Mouse (Mus musculus) hindbrain, embryonic 11.5 days (tissue): ENCODE results near the gene Guk1. TPM values are rescaled to one million over a fixed set of nuclear protein-coding genes. Genes with fewer than 3 reads are reported as not detected.

Source experiments
- ATAC-seq: fragments of 200-750 bp; cut with Nextera tagmentation; 2 replicates; pipeline ENCODE4 v1.8.0; 2017; ENCODE audit warnings: mild to moderate bottlenecking, moderate TSS enrichment, moderate library complexity; ENCODE audit not compliant: low FRiP score
- DNase-seq: peaks from one replicate; pipeline ENCODE4 v3.0.0-alpha.2; 2015; ENCODE audit warnings: low spot score
- H3K27ac ChIP-seq: fragments of 300-500 bp; sonication (generic); 2 replicates; pipeline ENCODE4 v1.5.1; 2014; ENCODE audit warnings: mild to moderate bottlenecking, low read depth, low read length
- H3K27me3 ChIP-seq: fragments of 300-500 bp; sonication (generic); 2 replicates; pipeline ENCODE4 v1.6.1; 2014; ENCODE audit warnings: mild to moderate bottlenecking, low read length, moderate library complexity, mixed read lengths; ENCODE audit not compliant: control insufficient read depth, insufficient read depth
- H3K36me3 ChIP-seq: fragments of 300-500 bp; sonication (generic); 2 replicates; pipeline ENCODE4 v1.6.1; 2014; ENCODE audit warnings: mild to moderate bottlenecking, low read length, moderate library complexity, mixed read lengths; ENCODE audit not compliant: control insufficient read depth, insufficient read depth
- H3K4me1 ChIP-seq: fragments of 300-500 bp; sonication (generic); replicated peaks from 2 replicates; pipeline ENCODE4 v1.6.1; 2014; ENCODE audit warnings: low read length, mixed read lengths; ENCODE audit not compliant: control insufficient read depth, insufficient read depth
- H3K4me2 ChIP-seq: fragments of 300-500 bp; sonication (generic); replicated peaks from 2 replicates; pipeline ENCODE4 v1.6.1; 2014; ENCODE audit warnings: mild to moderate bottlenecking, low read depth, low read length
- H3K4me3 ChIP-seq: fragments of 300-500 bp; sonication (generic); 2 replicates; pipeline ENCODE4 v1.5.1; 2014; ENCODE audit warnings: low read depth, low read length
- H3K9ac ChIP-seq: fragments of 300-500 bp; sonication (generic); 2 replicates; pipeline ENCODE4 v1.6.1; 2014; ENCODE audit warnings: low read depth, low read length
- H3K9me3 ChIP-seq: fragments of 300-500 bp; sonication (generic); 2 replicates; pipeline ENCODE4 v1.6.1; 2016; ENCODE audit warnings: low read length; ENCODE audit not compliant: control insufficient read depth
- WGBS: fragments of 180-500 bp; shearing (Covaris S2); extraction: QIAGEN DNeasy Blood & Tissue Kit; methylation state at CpG from one replicate; pipeline ENCODE4 v1.1.7; 2014; 5-methylcytosine and 5-hydroxymethylcytosine counted together
- polyA plus RNA-seq: library from polyadenylated mRNA; unstranded; fragments of >200 nt; fragmentation: Nextera tagmentation; extraction: Ambion mirVana; gene quantifications from 2 replicates; pipeline ENCODE4 v1.2.1, GENCODE M21; 2014

The Guk1 gene
- polyA plus RNA-seq, 1 experiment from 2014 or later, result 105 TPM

DNA sequence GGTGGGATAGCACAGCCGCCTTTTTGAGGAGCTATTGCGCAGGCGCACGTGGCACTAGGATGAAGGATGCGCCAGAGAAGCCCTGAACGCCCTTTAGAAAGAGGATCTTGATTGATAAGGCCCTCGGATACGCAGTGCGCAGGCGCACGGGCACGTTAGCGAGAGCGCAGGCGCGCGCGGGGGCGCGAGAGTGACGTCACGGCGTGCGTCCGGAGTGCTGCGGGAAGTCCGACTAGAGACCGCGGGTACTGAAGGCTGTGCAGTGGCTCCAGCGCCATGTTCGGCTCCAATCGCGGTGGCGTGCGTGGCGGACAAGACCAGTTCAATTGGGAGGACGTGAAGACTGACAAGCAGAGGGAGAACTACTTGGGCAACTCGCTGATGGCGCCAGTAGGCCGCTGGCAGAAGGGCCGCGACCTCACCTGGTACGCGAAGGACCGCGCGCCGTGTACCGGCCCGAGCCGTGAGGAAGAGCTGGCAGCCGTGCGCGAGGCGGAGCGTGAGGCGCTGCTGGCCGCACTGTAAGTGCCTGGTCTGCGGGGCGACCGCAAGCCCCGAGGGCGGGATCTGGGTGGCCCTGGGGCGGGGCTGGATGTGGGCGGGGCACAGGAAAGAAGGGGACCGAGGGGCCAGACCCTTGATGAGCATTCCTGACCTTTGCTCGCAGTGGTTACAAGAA lies 16.3 kb upstream of the Guk1 start, which contains the start of gene 2310033P09Rik:
Gene 2310033P09Rik (plus strand): TSS at position 169 of the 679 bp plus-strand sequence.
- under 1% methylated on average over 65 of the region's 67 CpGs for WGBS
- ATAC-seq (peak; percentile 86), DNase-seq (peak; percentile 99)
- Histone ChIP-seq H3K4me2 (peak within 1 kb of the TSS; percentile 82), H3K27me3 (no peaks in the 10 kb centered on the region), H3K9ac (peak within 1 kb of the TSS; percentile 88), H3K4me3 (peak within 1 kb of the TSS; percentile 91), H3K9me3 (no peaks in the 10 kb centered on the region), H3K36me3 (0 out of 2 replicates have a peak, but pooled peaks cover 5% of the 10 kb centered on the region), H3K27ac (peak within 1 kb of the TSS; percentile 86), H3K4me1 (no peaks in the 10 kb centered on the region)

DNA sequence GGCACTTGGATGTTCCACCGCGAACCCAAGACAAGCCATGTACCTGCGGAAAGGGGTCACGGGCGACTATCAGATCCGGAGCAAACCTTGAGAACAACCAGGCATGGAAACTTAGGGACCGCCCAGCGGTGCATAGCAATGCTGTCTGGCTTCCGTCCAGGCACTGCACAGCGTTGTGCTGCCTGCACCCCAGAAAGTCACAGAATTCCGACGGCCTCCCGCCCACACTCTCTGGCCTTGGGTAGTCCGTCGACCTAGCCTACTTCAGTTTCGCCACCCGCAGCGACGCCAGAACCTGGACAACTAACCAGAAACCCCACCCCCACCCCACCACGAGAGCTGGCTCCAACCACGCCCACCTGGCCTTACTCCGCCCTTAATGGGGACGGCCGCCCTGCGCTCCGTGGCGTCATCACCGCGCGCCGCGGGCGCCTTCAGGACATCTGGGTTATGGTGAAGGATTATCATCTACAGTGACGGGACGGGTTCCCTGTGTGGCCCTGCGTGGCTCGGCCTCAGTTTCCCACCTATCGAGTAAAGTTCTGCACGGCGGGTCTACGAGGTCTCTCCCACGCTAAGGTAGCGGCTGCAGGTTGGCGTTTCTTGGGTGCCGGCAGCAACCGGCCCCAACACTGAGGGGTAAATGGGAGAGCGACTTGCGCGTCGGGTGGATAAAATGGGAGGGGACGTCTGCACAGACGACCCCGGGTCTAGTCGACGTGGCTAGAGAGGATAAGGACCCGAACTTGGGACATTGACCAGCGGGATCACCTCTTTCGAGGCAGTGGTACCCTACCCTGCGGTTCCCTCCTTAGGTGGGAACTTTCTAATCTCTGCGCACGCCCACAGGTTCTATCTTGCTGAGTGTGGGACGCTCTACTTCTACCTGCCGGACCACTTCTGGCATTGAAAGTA lies 10.3 kb upstream of the Guk1 start, which contains the start of gene Mrpl55:
Gene Mrpl55 (plus strand): TSS at position 406 of the 915 bp plus-strand sequence.
- WGBS, result under 1% methylated on average over 63 of the region's 63 CpGs
- H3K9me3 ChIP-seq, result no peaks in the 10 kb centered on the region

DNA sequence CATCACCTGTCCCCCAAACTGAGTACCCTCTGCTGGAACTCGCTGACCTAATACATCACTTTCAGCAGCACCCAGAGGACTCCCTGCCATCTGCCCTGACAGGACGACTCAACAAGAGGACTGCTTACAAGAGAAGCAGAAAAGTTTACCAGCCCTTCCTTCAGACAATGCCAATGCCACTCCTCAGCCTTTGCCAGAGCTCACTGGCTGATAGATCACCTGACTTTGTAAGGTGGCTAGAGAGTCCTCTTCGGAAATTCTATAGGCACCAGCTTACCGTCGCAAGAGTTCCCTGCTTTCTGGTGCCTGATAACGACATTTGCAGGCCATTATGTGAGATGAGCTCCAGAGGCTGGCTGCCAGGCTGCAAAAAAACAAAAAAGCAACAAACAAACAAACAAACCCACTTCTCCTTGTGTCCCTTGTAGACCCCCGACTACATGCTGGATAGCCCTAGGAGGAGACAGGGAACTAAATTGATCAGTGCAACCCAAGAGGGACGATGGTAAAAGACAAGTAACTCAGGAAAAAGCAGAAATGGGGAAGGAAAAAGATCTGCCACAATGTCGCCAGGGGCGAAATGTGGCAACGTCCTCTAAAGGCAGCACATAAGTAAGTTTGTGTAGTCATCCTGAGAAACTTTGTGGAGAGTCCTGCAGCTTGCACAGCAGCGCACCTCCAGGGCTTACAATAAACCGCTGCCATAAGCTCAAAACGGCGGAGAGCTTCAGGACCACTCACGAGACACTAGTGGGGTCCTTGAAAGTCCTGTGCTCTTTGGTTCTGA lies 9.4 kb upstream of the Guk1 start:
- ATAC-seq, result peak; percentile 8; the same call in 1 of the 2 replicates
- no peaks in the 10 kb centered on the region for H3K27me3 ChIP-seq
- H3K9ac ChIP-seq, result peak overlapping the region; percentile 75; the same call in 1 of the 2 replicates
- peak overlapping the region; percentile 84 for H3K4me2 ChIP-seq
- H3K36me3 ChIP-seq, result 0 out of 2 replicates have a peak, but pooled peaks cover 2% of the 10 kb centered on the region
- no peaks in the 10 kb centered on the region; the same call in 1 of the 2 replicates for H3K4me1 ChIP-seq
- peak overlapping the region; percentile 83 for H3K4me3 ChIP-seq
- no peak for DNase-seq
- no peak overlapping the region for H3K27ac ChIP-seq
- 35% methylated on average over 16 of the region's 16 CpGs for WGBS
- H3K9me3 ChIP-seq, result no peaks in the 10 kb centered on the region

More for the DNA sequence above, 10.3 kb upstream of the Guk1 start, which contains the start of gene Mrpl55:
- ATAC-seq (peak; percentile 91), DNase-seq (peak; percentile 98)
- H3K4me3 ChIP-seq, result peak within 1 kb of the TSS; percentile 83
- H3K4me2 ChIP-seq, result peak within 1 kb of the TSS; percentile 84
- no peaks in the 10 kb centered on the region for H3K27me3 ChIP-seq
- peak within 1 kb of the TSS; percentile 75 for H3K9ac ChIP-seq
- no peaks in the 10 kb centered on the region; the same call in 1 of the 2 replicates for H3K4me1 ChIP-seq
- no peak within 1 kb of the TSS for H3K27ac ChIP-seq
- 0 out of 2 replicates have a peak, but pooled peaks cover 2% of the 10 kb centered on the region for H3K36me3 ChIP-seq

DNA sequence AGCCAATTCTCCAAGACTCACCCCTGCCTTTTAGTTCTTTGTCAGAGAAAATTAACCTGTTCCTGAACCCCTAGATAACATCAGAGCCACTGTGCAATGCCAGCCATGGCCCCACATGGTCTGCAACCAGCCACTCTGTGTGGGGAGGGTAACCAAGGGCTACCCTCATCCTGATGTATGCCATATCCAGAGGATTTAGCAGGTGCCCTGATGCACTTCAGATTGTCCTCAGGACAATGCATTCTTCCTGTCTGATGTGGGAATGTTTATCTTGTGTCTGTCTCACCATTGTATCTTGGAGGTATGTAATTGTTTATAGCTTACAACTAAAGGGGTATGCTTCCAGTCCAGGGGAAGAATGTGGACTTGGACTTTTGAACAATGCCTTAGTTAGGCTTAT lies 4.2 kb upstream of the Guk1 start:
- Histone ChIP-seq H3K4me3 (no peak overlapping the region), H3K4me1 (no peaks in the 10 kb centered on the region), H3K36me3 (no peaks in the 10 kb centered on the region), H3K27ac (no peak overlapping the region), H3K9ac (no peak overlapping the region), H3K9me3 (no peaks in the 10 kb centered on the region), H3K27me3 (no peaks in the 10 kb centered on the region), H3K4me2 (no peak overlapping the region)
- ATAC-seq, result no peak
- DNase-seq, result no peak

DNA sequence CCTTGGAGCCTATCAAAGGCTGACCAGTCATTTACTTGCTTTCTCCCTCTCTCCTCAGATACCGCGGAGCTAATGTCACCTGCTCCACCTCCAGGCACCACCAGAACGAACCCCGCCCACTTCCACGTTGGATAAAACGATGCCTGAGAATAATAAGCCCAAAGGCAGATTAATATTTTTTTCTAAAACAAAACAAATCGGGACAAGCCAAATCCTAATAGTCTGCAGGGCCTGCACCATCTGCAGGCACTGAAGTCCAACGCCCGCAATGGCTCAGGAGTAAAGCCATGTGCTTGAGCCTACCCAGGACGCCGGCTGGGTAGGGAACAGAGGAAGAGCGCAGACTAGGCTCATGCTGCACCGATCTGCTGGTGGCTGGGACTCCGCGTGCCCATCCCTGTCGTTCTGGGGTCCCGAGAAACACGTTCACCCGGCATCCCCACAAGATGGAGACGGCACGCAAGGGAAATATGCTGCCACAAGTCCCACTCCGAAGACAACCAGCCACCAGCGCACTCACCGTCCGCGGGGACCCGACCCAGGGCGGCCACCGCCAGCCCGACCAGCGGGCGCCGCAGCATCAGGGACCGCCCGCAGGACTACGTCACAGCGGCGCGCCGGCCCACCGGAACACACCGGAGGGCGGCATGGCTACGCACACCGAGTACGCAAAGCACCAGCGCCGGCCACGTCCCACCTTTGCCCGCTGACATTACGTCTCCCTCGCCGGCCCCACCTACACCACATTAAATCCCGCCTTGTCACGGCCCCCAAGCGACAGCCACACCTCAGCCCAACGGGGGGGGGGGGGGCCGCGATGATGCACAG lies 567 bp downstream of the Guk1 start:
- Histone ChIP-seq H3K4me1 (0 out of 2 replicates have a peak, but pooled peaks cover 3% of the 10 kb centered on the region), H3K36me3 (no peaks in the 10 kb centered on the region), H3K9ac (peak overlapping the region; percentile 69), H3K4me2 (peak overlapping the region; percentile 59), H3K9me3 (no peaks in the 10 kb centered on the region), H3K27ac (peak overlapping the region; percentile 78), H3K27me3 (no peaks in the 10 kb centered on the region), H3K4me3 (peak overlapping the region; percentile 65)
- ATAC-seq (peak; percentile 94), DNase-seq (peak; percentile 88)
- under 1% methylated on average over 58 of the region's 59 CpGs for WGBS

DNA sequence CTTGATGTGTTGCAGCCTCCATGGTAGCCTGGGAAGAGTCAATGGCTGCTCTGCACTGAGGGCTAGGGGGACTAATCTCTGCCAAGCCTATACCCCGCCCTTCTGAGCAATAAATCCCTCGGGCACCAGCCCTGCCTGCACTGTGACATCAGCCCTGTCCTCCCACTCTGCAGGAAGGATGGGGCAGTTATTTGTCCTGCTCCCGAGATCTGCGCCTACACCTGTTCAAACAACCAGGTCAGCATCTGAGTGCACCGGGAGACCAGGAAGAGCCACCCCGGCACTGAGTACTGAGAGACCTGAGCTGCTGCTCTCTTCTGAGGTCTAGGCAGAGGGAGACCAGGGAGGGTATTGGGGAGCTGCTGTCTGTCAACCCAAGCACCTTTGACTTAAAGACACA lies 4.3 kb downstream of the Guk1 start:
- Histone ChIP-seq H3K27ac (no peak overlapping the region), H3K36me3 (no peaks in the 10 kb centered on the region), H3K9me3 (no peaks in the 10 kb centered on the region), H3K9ac (no peak overlapping the region), H3K4me1 (0 out of 2 replicates have a peak, but pooled peaks cover 3% of the 10 kb centered on the region), H3K4me3 (no peak overlapping the region), H3K4me2 (no peak overlapping the region), H3K27me3 (no peaks in the 10 kb centered on the region)
- ATAC-seq, result no peak
- WGBS, result 84% methylated on average over 6 of the region's 6 CpGs
- no peak for DNase-seq

DNA sequence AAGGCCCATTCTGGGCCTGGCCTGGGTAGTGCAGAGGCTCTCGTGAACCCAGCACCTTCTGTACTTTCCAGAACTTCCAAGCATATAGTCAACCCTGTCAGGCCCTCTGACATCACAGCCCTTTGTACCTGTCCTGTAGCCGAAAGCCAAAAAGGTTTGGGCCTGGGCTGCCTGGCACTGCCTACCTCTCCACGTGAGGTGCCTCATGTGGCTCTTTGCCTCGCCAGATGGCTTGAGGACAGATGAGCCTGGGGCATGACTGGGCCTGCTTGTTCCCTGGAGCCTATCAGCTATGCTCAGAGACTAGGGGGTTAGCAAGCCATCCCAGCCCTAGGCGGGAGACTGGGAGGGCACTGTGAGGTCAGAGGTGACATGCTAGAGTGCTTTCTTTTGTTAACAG lies 6.5 kb downstream of the Guk1 start:
- Histone ChIP-seq H3K27ac (no peak overlapping the region), H3K4me1 (no peaks in the 10 kb centered on the region), H3K9me3 (no peaks in the 10 kb centered on the region), H3K4me3 (no peak overlapping the region), H3K36me3 (no peaks in the 10 kb centered on the region), H3K9ac (no peak overlapping the region), H3K27me3 (no peaks in the 10 kb centered on the region), H3K4me2 (no peak overlapping the region)
- DNase-seq (no peak), ATAC-seq (no peak)
- 78% methylated on average over 5 of the region's 5 CpGs for WGBS
